Mouse (Mus musculus) MEL (cell line): ENCODE data around the gene Polr3gl. TPM values are rescaled to one million over a fixed set of nuclear protein-coding genes. Genes with fewer than 3 reads are reported as not detected.

ENCODE experiments used
- DNase-seq: peaks from one replicate; pipeline ENCODE4 v3.0.0; 2011; ENCODE audit warnings: low read depth, low spot score
- H3K27ac ChIP-seq: 2 replicates; pipeline ENCODE4 v1.5.1; 2012; ENCODE audit warnings: low read depth, mild to moderate bottlenecking, control low read depth, low read length, moderate library complexity; ENCODE audit not compliant: control insufficient read depth
- H3K27me3 ChIP-seq, 2 experiments: fragments of 150-350 bp in 1 of 2; sonication (generic) in 1 of 2; 2 replicates each; pipeline ENCODE4 v1.6.1; 2012; ENCODE audit warnings: low read length in 2 of 2, mild to moderate bottlenecking in 2 of 2, improper control_type of control experiment in 1 of 2, moderate library complexity in 1 of 2; ENCODE audit not compliant: insufficient read depth in 2 of 2, control insufficient read depth in 1 of 2
- H3K36me3 ChIP-seq, 2 experiments: 2 replicates each; pipeline ENCODE4 v1.6.1; 2012 to 2014; ENCODE audit warnings: low read length in 2 of 2, improper control_type of control experiment in 1 of 2, inconsistent platforms in 1 of 2, mild to moderate bottlenecking in 1 of 2; ENCODE audit not compliant: insufficient read depth in 2 of 2, control insufficient read depth in 1 of 2
- H3K4me1 ChIP-seq, 2 experiments: fragments of 150-350 bp in 1 of 2; sonication (generic) in 1 of 2; 2 replicates each; pipeline ENCODE4 v1.6.1; 2012; ENCODE audit warnings: low read length in 2 of 2, improper control_type of control experiment in 1 of 2, mild to moderate bottlenecking in 1 of 2; ENCODE audit not compliant: insufficient read depth in 2 of 2, control insufficient read depth in 1 of 2
- H3K4me3 ChIP-seq, 2 experiments: fragments of 150-350 bp in 1 of 2; sonication (generic) in 1 of 2; 2 replicates each; pipeline ENCODE4 v1.5.1; 2012; ENCODE audit warnings: low read depth in 2 of 2, low read length in 2 of 2, mild to moderate bottlenecking in 2 of 2, moderate library complexity in 2 of 2, control low read depth in 1 of 2, improper control_type of control experiment in 1 of 2; ENCODE audit not compliant: control insufficient read depth in 1 of 2, insufficient read depth in 1 of 2
- H3K79me2 ChIP-seq: 2 replicates; pipeline ENCODE4 v1.6.1; 2012; ENCODE audit warnings: mild to moderate bottlenecking, low read length, moderate library complexity; ENCODE audit not compliant: control insufficient read depth, poor library complexity, insufficient read depth
- H3K9ac ChIP-seq: 2 replicates; pipeline ENCODE4 v1.6.1; 2012; ENCODE audit warnings: low read depth, mild to moderate bottlenecking, control low read depth, low read length, moderate library complexity; ENCODE audit not compliant: control insufficient read depth, poor library complexity, severe bottlenecking
- H3K9me3 ChIP-seq: fragments of 150-350 bp; sonication (generic); replicated peaks from 2 replicates; pipeline ENCODE4 v1.6.1; 2012; ENCODE audit warnings: mild to moderate bottlenecking, low read length, improper control_type of control experiment, moderate library complexity; ENCODE audit not compliant: insufficient read depth
- BHLHE40 ChIP-seq: IDR thresholded peaks from 2 replicates; pipeline ENCODE4 v1.6.1; 2012; ENCODE audit warnings: low read depth, mild to moderate bottlenecking, inconsistent platforms, low read length, improper control_type of control experiment, borderline replicate concordance
- CHD1 ChIP-seq: IDR thresholded peaks from 2 replicates; pipeline ENCODE4 v1.6.1; 2012; ENCODE audit warnings: low read depth, mild to moderate bottlenecking, inconsistent platforms, low read length, improper control_type of control experiment
- CHD2 ChIP-seq: IDR thresholded peaks from 2 replicates; pipeline ENCODE4 v1.6.1; 2011; ENCODE audit warnings: low read length, improper control_type of control experiment
- CTCF ChIP-seq, 3 experiments: IDR thresholded peaks in 2 of 3; conservative IDR thresholded peaks in 1 of 3; 2 replicates each; pipeline ENCODE4 v1.5.1; 2011 to 2012; ENCODE audit warnings: low read length in 3 of 3, low read depth in 2 of 3, mild to moderate bottlenecking in 2 of 3, improper control_type of control experiment in 1 of 3, inconsistent platforms in 1 of 3, mixed read lengths in 1 of 3, moderate library complexity in 1 of 3; ENCODE audit not compliant: control insufficient read depth in 1 of 3, insufficient read depth in 1 of 3, poor library complexity in 1 of 3, severe bottlenecking in 1 of 3
- ELF1 ChIP-seq: IDR thresholded peaks from 2 replicates; pipeline ENCODE4 v1.6.1; 2014; ENCODE audit warnings: low read depth, mild to moderate bottlenecking, inconsistent platforms, low read length, improper control_type of control experiment, moderate library complexity
- EP300 ChIP-seq, 2 experiments: IDR thresholded peaks; 2 replicates each; pipeline ENCODE4 v1.6.1; 2011; ENCODE audit warnings: improper control_type of control experiment in 2 of 2, low read length in 2 of 2, low read depth in 1 of 2, mild to moderate bottlenecking in 1 of 2
- GATA1 ChIP-seq: IDR thresholded peaks from 2 replicates; pipeline ENCODE4 v1.6.1; 2011; ENCODE audit warnings: low read depth, low read length, improper control_type of control experiment
- HCFC1 ChIP-seq: IDR thresholded peaks from 2 replicates; pipeline ENCODE4 v1.6.1; 2012; ENCODE audit warnings: low read depth, mild to moderate bottlenecking, inconsistent platforms, low read length, improper control_type of control experiment, moderate library complexity
- JUND ChIP-seq: IDR thresholded peaks from 2 replicates; pipeline ENCODE4 v1.6.1; 2011; ENCODE audit warnings: low read depth, mild to moderate bottlenecking, improper control_type of control experiment, low read length
- MAX ChIP-seq: IDR thresholded peaks from 2 replicates; pipeline ENCODE4 v1.6.1; 2011; ENCODE audit warnings: low read length, improper control_type of control experiment
- MXI1 ChIP-seq: IDR thresholded peaks from 2 replicates; pipeline ENCODE4 v1.6.1; 2011; ENCODE audit warnings: mild to moderate bottlenecking, low read depth, low read length, improper control_type of control experiment
- MYC ChIP-seq: IDR thresholded peaks from 2 replicates; pipeline ENCODE4 v1.6.1; 2011; ENCODE audit warnings: low read depth, mild to moderate bottlenecking, low read length, improper control_type of control experiment, moderate library complexity
- NELFE ChIP-seq: IDR thresholded peaks from 2 replicates; pipeline ENCODE4 v1.6.1; 2011; ENCODE audit warnings: low read depth, low read length, improper control_type of control experiment
- POLR2AphosphoS2 ChIP-seq: IDR thresholded peaks from 2 replicates; pipeline ENCODE4 v1.6.1; 2011; ENCODE audit warnings: low read length, improper control_type of control experiment
- POLR2AphosphoS5 ChIP-seq: IDR thresholded peaks from 2 replicates; pipeline ENCODE4 v1.6.1; 2012; ENCODE audit warnings: low read depth, borderline replicate concordance, mild to moderate bottlenecking, inconsistent platforms, low read length, moderate library complexity, mixed read lengths
- RAD21 ChIP-seq: IDR thresholded peaks from 2 replicates; pipeline ENCODE4 v1.6.1; 2011; ENCODE audit warnings: mild to moderate bottlenecking, low read depth, low read length, improper control_type of control experiment
- RCOR1 ChIP-seq: IDR thresholded peaks from 2 replicates; pipeline ENCODE4 v1.6.1; 2012; ENCODE audit warnings: low read depth, mild to moderate bottlenecking, inconsistent platforms, low read length, improper control_type of control experiment
- TAL1 ChIP-seq: IDR thresholded peaks from 2 replicates; pipeline ENCODE4 v1.6.1; 2012; ENCODE audit warnings: mild to moderate bottlenecking, inconsistent platforms, low read length, moderate library complexity, mixed read lengths
- TCF12 ChIP-seq: IDR thresholded peaks from 2 replicates; pipeline ENCODE4 v1.6.1; 2014; ENCODE audit warnings: low read depth, mild to moderate bottlenecking, inconsistent platforms, low read length, improper control_type of control experiment, moderate library complexity
- USF2 ChIP-seq, 2 experiments: IDR thresholded peaks; 2 replicates each; pipeline ENCODE4 v1.6.1; 2011 to 2012; ENCODE audit warnings: improper control_type of control experiment in 2 of 2, low read length in 2 of 2, borderline replicate concordance in 1 of 2, inconsistent platforms in 1 of 2, low read depth in 1 of 2, mild to moderate bottlenecking in 1 of 2; ENCODE audit not compliant: insufficient read depth in 1 of 2
- ZKSCAN1 ChIP-seq: IDR thresholded peaks from 2 replicates; pipeline ENCODE4 v1.6.1; 2012; ENCODE audit warnings: low read depth, mild to moderate bottlenecking, inconsistent platforms, low read length, improper control_type of control experiment, moderate library complexity
- ZMIZ1 ChIP-seq: IDR thresholded peaks from 2 replicates; pipeline ENCODE4 v1.6.1; 2012; ENCODE audit warnings: low read depth, mild to moderate bottlenecking, inconsistent platforms, low read length, improper control_type of control experiment, moderate library complexity
- ZNF384 ChIP-seq: IDR thresholded peaks from 2 replicates; pipeline ENCODE4 v1.6.1; 2012; ENCODE audit warnings: low read depth, mild to moderate bottlenecking, inconsistent platforms, low read length, improper control_type of control experiment
- polyA plus RNA-seq, 2 experiments: library from polyadenylated mRNA; stranded (reverse) in 1 of 2; unstranded in 1 of 2; fragments of >175 nt in 1 of 2; fragments of >200 nt in 1 of 2; gene quantifications; 2 replicates each; pipeline versions ENCODE4 v1.2.1 to v1.2.4; 2012; ENCODE audit warnings: low replicate concordance in 2 of 2, low read depth in 1 of 2; ENCODE audit not compliant: insufficient read length in 2 of 2, insufficient read depth in 1 of 2, missing spikeins in 1 of 2
- total RNA-seq: library from RNA; depleted of rRNA; stranded (reverse); fragments of 300-350 nt; gene quantifications from 2 replicates; pipeline ENCODE4 v1.2.3, GENCODE M21; 2012

The Polr3gl gene
- total and polyA plus RNA-seq, 3 experiments, result 31.1 to 39.8 TPM; not detected in 1

DNA sequence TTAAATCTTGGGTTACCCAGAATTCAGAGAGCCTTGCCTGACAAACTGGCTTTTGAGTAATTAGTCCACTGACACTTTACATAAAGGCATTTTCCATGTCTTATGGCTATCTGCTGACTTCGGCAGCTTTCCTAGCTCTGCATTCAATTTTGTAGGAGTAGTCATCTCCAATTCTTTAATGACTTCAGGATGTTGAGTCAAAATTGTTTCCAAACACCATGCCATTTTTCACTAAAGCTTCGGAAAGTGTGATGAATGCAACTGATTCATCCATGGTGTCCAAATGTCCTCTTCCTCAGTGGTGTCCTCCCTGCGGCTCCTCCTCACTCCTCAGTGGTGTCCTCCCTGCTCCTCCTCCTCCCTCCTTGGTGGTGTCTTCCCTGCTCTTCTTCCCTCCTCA, 24.0 kb upstream of the Polr3gl start:
- Histone ChIP-seq H3K27me3 (no peaks in the 10 kb centered on the region), H3K27ac (no peak overlapping the region), H3K4me1 (no peaks in the 10 kb centered on the region), H3K79me2 (no peaks in the 10 kb centered on the region), H3K36me3 (peaks cover 0 to 11% of the 10 kb centered on the region in 2 experiments; a peak in 2 of 4 replicates), H3K4me3 (no peak overlapping the region), H3K9ac (no peak overlapping the region), H3K9me3 (no peaks in the 10 kb centered on the region)
- DNase-seq, result no peak
- no peak for TF ChIP-seq CHD2
- no peak for TF ChIP-seq ZKSCAN1
- no peak for TF ChIP-seq NELFE
- no peak for TF ChIP-seq RAD21
- no peak for TF ChIP-seq CTCF (IDR thresholded peaks at IDR 0.05 in 2 of 3, conservative IDR thresholded peaks at IDR 0.05 in 1 of 3; ENCODE audit: control insufficient read depth in 1 of 3, insufficient read depth in 1 of 3, low read depth in 2 of 3, low read length in 3 of 3, poor library complexity in 1 of 3, severe bottlenecking in 1 of 3)
- no peak for TF ChIP-seq JUND
- TF ChIP-seq MYC, result no peak
- TF ChIP-seq MAX, result no peak
- no peak for TF ChIP-seq POLR2AphosphoS2
- TF ChIP-seq BHLHE40, result no peak
- TF ChIP-seq POLR2AphosphoS5, result no peak
- no peak for TF ChIP-seq TCF12
- TF ChIP-seq CHD1, result no peak
- no peak for TF ChIP-seq ZNF384
- no peak for TF ChIP-seq HCFC1
- TF ChIP-seq RCOR1, result no peak
- TF ChIP-seq ELF1, result no peak
- TF ChIP-seq MXI1, result no peak
- TF ChIP-seq ZMIZ1, result no peak

DNA sequence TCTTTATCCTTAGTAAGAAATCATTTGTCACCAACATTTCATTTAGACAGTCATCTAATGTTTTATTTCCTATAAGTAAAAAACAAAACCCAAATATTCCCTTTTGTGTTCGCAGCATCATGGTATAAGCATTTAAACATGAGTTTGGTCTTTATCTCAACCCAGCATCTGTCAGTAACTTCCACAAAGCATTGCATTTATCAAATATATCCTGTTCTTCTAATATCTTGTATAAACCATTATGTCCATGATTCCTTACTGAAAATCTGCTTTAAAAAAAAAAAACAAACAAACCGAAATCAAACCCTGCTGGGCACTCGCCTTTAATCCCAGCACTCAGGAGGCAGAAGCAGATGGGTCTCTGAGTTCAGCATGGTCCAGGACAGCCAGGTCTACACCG, 12.6 kb upstream of the Polr3gl start:
- H3K4me1 ChIP-seq, result peaks cover 4% of the 10 kb centered on the region in 2 experiments; a peak in 1 of 4 replicates
- H3K27ac ChIP-seq, result no peak overlapping the region
- no peak for DNase-seq
- H3K36me3 ChIP-seq, result peaks cover 0 to 2% of the 10 kb centered on the region in 2 experiments; a peak in 2 of 4 replicates
- no peak overlapping the region for H3K9ac ChIP-seq
- H3K4me3 ChIP-seq, result no peak overlapping the region
- TF ChIP-seq RCOR1, result 0 out of 2 replicates have a peak, but pooled peaks have one; percentile 51
- peak; percentile 70 for TF ChIP-seq GATA1
- TF ChIP-seq TAL1, result no peak
- TF ChIP-seq USF2 (IDR thresholded peaks at IDR 0.05; ENCODE audit: borderline replicate concordance in 1 of 2, insufficient read depth in 1 of 2, low read depth in 1 of 2, low read length in 2 of 2), result no peak
- TF ChIP-seq EP300 (IDR thresholded peaks at IDR 0.05; ENCODE audit: low read depth in 1 of 2, low read length in 2 of 2), result peak; percentile 30 to 40; a peak in 1 of 4 replicates
- peak; percentile 36; the same call in 1 of the 2 replicates for TF ChIP-seq TCF12
- no peaks in the 10 kb centered on the region for H3K9me3 ChIP-seq
- no peaks in the 10 kb centered on the region for H3K79me2 ChIP-seq
- H3K27me3 ChIP-seq, result no peaks in the 10 kb centered on the region
